Mouse (Mus musculus): ENCODE measurements around the gene Arl6ip4. TPM values are rescaled to one million over a fixed set of nuclear protein-coding genes. Genes with fewer than 3 reads are reported as not detected.
A peak's percentile ranks its signal among the peaks of the same experiment; 100 is the strongest.

The Arl6ip4 gene
- polyA plus RNA-seq, 1 experiment: 82.5 TPM

- no peaks in the 10 kb centered on the region for H3K27me3 ChIP-seq (ENCODE audit: control insufficient read depth, insufficient read depth, low read length, poor library complexity, severe bottlenecking)
- H3K4me3 ChIP-seq (ENCODE audit: low read depth, low read length): no peak overlapping the region
- H3K9me3 ChIP-seq (replicated peaks; ENCODE audit: control insufficient read depth, insufficient read depth, low read length, poor library complexity, severe bottlenecking): no peaks in the 10 kb centered on the region
- H3K27ac ChIP-seq (ENCODE audit: insufficient read depth, low read length): no peak overlapping the region
- no peaks in the 10 kb centered on the region for H3K4me1 ChIP-seq (ENCODE audit: control insufficient read depth, insufficient read depth, low read length)
- no peaks in the 10 kb centered on the region for H3K36me3 ChIP-seq (ENCODE audit: control insufficient read depth, insufficient read depth, low read length, poor library complexity, severe bottlenecking)
- H3K9ac ChIP-seq (ENCODE audit: low read depth, poor library complexity, severe bottlenecking): no peak overlapping the region
- TF ChIP-seq POLR2A (IDR thresholded peaks at IDR 0.05; ENCODE audit: insufficient read depth, low read length) (no peak), EP300 (IDR thresholded peaks at IDR 0.05; ENCODE audit: insufficient read depth, low read depth, low read length) (no peak), CTCF (IDR thresholded peaks at IDR 0.05; ENCODE audit: low read depth, low read length) (no peak)
These were observed 22.6 kb upstream of the Arl6ip4 start for GRCm38 (mm10) chr5:124093120-124093794.

GRCm38 (mm10) chr5:124093852-124094604 is 21.9 kb upstream of the Arl6ip4 start:
- no peaks in the 10 kb centered on the region for H3K4me1 ChIP-seq (ENCODE audit: control insufficient read depth, insufficient read depth, low read length)
- no peaks in the 10 kb centered on the region for H3K27me3 ChIP-seq (ENCODE audit: control insufficient read depth, insufficient read depth, low read length, poor library complexity, severe bottlenecking)
- no peak overlapping the region for H3K27ac ChIP-seq (ENCODE audit: insufficient read depth, low read length)
- no peak overlapping the region for H3K9ac ChIP-seq (ENCODE audit: low read depth, poor library complexity, severe bottlenecking)
- no peaks in the 10 kb centered on the region for H3K36me3 ChIP-seq (ENCODE audit: control insufficient read depth, insufficient read depth, low read length, poor library complexity, severe bottlenecking)
- H3K9me3 ChIP-seq (replicated peaks; ENCODE audit: control insufficient read depth, insufficient read depth, low read length, poor library complexity, severe bottlenecking): no peaks in the 10 kb centered on the region
- no peak overlapping the region for H3K4me3 ChIP-seq (ENCODE audit: low read depth, low read length)
- TF ChIP-seq POLR2A (IDR thresholded peaks at IDR 0.05; ENCODE audit: insufficient read depth, low read length) (no peak), EP300 (IDR thresholded peaks at IDR 0.05; ENCODE audit: insufficient read depth, low read depth, low read length) (no peak), CTCF (IDR thresholded peaks at IDR 0.05; ENCODE audit: low read depth, low read length) (no peak)

GRCm38 (mm10) chr5:124095077-124095581 is 20.8 kb upstream of the Arl6ip4 start:
- H3K9ac ChIP-seq (ENCODE audit: low read depth, poor library complexity, severe bottlenecking): no peak overlapping the region
- no peaks in the 10 kb centered on the region for H3K27me3 ChIP-seq (ENCODE audit: control insufficient read depth, insufficient read depth, low read length, poor library complexity, severe bottlenecking)
- TF ChIP-seq POLR2A (IDR thresholded peaks at IDR 0.05; ENCODE audit: insufficient read depth, low read length) (no peak), CTCF (IDR thresholded peaks at IDR 0.05; ENCODE audit: low read depth, low read length) (no peak), EP300 (IDR thresholded peaks at IDR 0.05; ENCODE audit: insufficient read depth, low read depth, low read length) (no peak)
- H3K9me3 ChIP-seq (replicated peaks; ENCODE audit: control insufficient read depth, insufficient read depth, low read length, poor library complexity, severe bottlenecking): no peaks in the 10 kb centered on the region
- no peaks in the 10 kb centered on the region for H3K36me3 ChIP-seq (ENCODE audit: control insufficient read depth, insufficient read depth, low read length, poor library complexity, severe bottlenecking)
- peak overlapping the region; percentile 60 for H3K4me3 ChIP-seq (ENCODE audit: low read depth, low read length)
- H3K4me1 ChIP-seq (ENCODE audit: control insufficient read depth, insufficient read depth, low read length): no peaks in the 10 kb centered on the region
- H3K27ac ChIP-seq (ENCODE audit: insufficient read depth, low read length): no peak overlapping the region

- H3K27me3 ChIP-seq (ENCODE audit: control insufficient read depth, insufficient read depth, low read length, poor library complexity, severe bottlenecking): no peaks in the 10 kb centered on the region
- H3K4me1 ChIP-seq (ENCODE audit: control insufficient read depth, insufficient read depth, low read length): no peaks in the 10 kb centered on the region
- no peak within 1 kb of the TSS for H3K27ac ChIP-seq (ENCODE audit: insufficient read depth, low read length)
- H3K9me3 ChIP-seq (replicated peaks; ENCODE audit: control insufficient read depth, insufficient read depth, low read length, poor library complexity, severe bottlenecking): no peaks in the 10 kb centered on the region
- H3K36me3 ChIP-seq (ENCODE audit: control insufficient read depth, insufficient read depth, low read length, poor library complexity, severe bottlenecking): no peaks in the 10 kb centered on the region
- no peak for TF ChIP-seq CTCF (IDR thresholded peaks at IDR 0.05; ENCODE audit: low read depth, low read length)
- TF ChIP-seq POLR2A (IDR thresholded peaks at IDR 0.05; ENCODE audit: insufficient read depth, low read length): no peak
- no peak for TF ChIP-seq EP300 (IDR thresholded peaks at IDR 0.05; ENCODE audit: insufficient read depth, low read depth, low read length)
- no peak within 1 kb of the TSS for H3K9ac ChIP-seq (ENCODE audit: low read depth, poor library complexity, severe bottlenecking)
- H3K4me3 ChIP-seq (ENCODE audit: low read depth, low read length): peak within 1 kb of the TSS; percentile 60
These were observed 20.2 kb upstream of the Arl6ip4 start, which contains the start of gene Abcb9 for GRCm38 (mm10) chr5:124095596-124096232. Gene Abcb9, minus strand, starts transcription at chr5:124095798.

- no peaks in the 10 kb centered on the region for H3K27me3 ChIP-seq (ENCODE audit: control insufficient read depth, insufficient read depth, low read length, poor library complexity, severe bottlenecking)
- H3K9ac ChIP-seq (ENCODE audit: low read depth, poor library complexity, severe bottlenecking): no peak overlapping the region
- no peak overlapping the region for H3K27ac ChIP-seq (ENCODE audit: insufficient read depth, low read length)
- H3K4me3 ChIP-seq (ENCODE audit: low read depth, low read length): no peak overlapping the region
- TF ChIP-seq EP300 (IDR thresholded peaks at IDR 0.05; ENCODE audit: insufficient read depth, low read depth, low read length) (no peak), POLR2A (IDR thresholded peaks at IDR 0.05; ENCODE audit: insufficient read depth, low read length) (no peak), CTCF (IDR thresholded peaks at IDR 0.05; ENCODE audit: low read depth, low read length) (no peak)
- H3K4me1 ChIP-seq (ENCODE audit: control insufficient read depth, insufficient read depth, low read length): no peaks in the 10 kb centered on the region
- peaks cover 2% of the 10 kb centered on the region; the same call in 1 of the 2 replicates for H3K9me3 ChIP-seq (replicated peaks; ENCODE audit: control insufficient read depth, insufficient read depth, low read length, poor library complexity, severe bottlenecking)
- no peaks in the 10 kb centered on the region for H3K36me3 ChIP-seq (ENCODE audit: control insufficient read depth, insufficient read depth, low read length, poor library complexity, severe bottlenecking)
These were observed 17.0 kb upstream of the Arl6ip4 start for GRCm38 (mm10) chr5:124098923-124099322.
